Mouse (Mus musculus) adrenal gland, postnatal 14 days (tissue): Measurements from ENCODE around the gene Ttll6. TPM values are rescaled to one million over a fixed set of nuclear protein-coding genes. Genes with fewer than 3 reads are reported as not detected.

Source experiments
- DNase-seq: peaks from one replicate; pipeline ENCODE4 v3.0.0; 2021; ENCODE audit warnings: mixed read lengths
- total RNA-seq: library from RNA; stranded (reverse); gene quantifications from 2 replicates; pipeline ENCODE4 v1.2.3, GENCODE M21; 2021

The Ttll6 gene
- total RNA-seq, 1 experiment from 2014 or later: not detected

DNA sequence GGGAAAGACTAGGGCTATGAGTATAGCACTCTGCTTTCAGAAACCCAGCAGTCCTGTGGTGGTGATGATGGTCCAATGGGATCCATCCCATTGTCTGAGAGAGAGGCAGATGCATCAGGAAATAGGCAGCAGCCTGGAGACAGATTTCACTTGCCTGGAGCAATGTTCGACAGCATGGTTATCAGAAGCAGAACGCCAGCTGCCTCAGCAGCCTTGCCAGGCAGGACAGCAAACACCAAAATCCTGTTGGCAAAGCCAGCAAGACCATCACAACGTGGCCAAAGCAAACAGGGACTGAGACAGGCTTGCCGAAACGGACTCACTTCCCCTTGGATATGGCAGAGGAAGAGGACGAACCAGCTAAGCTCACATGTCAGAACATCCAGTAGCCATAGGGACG is 35.4 kb downstream of the Ttll6 start:
- DNase-seq: no peak

DNA sequence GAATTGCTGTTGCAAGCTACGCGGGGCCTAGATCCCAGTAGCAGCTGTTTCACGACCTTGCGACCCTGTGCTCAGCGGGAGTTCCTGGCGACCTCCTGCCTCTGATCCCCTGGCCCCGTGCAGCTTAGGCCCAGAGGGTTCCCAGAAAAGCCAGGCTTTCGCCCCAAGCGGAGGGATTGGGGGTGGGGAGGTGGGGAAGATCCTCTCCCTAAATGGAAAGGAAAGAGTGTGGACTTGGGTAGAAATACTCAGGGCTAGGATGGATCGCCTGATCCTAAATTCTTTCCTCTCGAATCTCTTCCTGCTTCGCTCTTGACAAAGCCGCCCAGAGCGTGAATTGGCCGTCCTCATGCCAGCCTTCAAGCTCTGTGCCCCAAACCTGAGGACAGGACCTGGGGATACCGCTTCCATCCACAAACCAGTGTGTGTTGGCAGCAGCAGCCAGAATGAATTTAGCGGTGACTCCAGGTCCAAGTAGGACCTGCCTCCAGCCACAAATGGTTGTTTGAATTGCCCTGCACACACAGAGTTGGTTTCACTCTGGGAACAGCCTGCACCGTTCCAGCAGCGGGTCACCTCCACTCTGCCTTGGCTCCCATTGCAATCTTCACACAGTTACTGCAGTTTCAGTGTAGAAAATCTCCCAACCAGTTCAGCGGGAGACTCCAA is 37.3 kb downstream of the Ttll6 start:
- no peak for DNase-seq

DNA sequence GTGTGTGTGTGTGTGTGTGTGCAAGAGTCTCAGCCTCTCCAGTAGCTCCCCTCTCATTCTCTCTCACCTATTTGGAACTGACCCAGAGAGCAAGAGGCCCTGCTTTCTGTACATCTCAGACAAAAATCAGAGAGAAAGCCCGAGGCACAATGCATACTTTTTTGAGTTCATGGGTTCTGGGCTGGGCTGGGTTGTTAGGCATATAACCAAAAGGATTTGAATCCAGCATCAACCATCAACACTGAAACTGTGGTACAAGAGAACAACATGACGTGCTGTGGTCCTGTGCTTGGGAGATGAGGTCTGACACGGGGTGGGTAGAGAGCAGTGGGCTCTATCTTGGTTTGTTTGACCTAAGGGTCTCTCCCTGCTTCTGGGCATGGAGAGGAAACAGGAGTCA is 38.0 kb downstream of the Ttll6 start:
- DNase-seq: no peak

DNA sequence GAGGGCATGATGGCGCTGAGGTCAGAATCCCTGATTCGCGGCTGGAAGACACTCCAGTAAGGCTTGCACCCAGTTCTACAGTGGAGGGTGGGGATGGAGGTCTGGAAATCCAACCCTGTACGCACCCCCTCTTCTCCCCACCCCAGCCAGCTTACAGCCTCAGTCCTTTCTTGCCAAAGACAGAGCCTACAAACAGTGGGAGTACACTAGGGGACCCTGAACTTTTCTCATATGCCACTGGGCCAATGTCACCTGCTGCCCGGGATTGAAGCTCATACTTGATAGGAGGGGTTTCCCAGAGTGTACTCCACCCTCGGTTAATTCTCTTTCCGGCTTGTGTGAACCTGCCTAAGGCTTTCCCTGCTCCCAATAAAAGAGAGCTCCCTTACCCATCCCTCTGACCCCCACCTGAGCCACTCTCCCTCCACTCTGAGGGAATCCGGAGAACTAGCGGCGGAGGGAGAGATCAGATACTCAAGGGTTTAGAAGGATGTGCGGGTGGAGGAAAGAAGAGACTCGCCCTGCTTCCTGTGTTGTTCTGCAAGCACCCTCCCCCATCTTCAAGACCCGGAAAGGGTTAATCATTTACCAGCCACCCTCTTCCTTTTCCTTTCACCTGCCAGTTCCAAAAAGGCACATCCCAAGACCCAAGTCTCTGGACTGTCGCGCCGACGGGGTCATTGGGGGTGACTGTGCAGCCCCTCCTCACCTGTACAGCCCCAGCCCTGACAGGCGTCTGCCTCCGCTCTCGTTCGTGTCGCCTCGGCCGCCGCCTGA is 39.1 kb downstream of the Ttll6 start:
- no peak for DNase-seq

DNA sequence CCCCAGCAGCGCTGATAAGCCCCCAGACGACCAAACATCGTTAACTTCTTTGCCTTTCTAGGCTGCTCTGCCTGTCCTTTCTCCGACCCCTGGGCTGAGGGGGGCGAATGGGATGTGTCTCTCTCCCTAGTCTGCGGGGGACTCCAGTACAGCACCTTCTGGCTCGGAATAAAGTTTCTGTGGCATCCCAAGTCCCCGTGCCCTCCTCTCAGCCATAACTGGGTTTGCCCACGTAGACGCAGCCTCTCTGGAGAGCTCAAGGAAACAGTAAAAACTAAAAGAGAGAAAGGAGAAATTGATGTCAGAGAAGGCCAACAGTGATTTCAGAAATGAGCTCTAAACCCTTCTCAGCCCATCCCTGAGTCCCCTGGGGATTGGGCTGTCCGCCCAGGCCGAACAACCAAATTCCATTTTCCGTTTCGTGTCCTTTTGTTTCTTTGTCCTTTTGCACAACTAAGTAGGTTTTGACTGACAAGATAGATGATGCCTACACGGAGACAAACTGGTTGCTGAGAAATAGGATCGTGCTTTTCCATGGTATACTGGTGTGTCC is 39.8 kb downstream of the Ttll6 start:
- no peak for DNase-seq

DNA sequence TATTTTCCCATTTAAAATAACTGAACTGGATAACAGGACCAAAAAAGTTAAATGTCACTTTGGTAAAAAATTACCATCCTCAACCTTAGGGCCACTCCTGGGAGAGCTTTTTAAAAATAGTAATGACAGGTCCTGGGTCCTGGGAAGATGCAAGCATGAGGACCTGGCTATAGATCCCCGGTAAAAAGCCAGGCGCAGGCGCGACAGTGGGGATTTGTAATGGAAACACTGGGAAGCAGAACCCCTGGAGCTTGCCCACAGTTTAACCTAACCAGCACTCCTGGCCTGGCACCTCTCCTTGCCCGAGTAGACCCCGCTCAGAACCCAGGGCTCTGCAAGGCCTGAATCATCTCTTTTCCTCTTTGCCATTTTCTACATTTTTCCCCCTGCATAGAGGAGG is 41.3 kb downstream of the Ttll6 start:
- no peak for DNase-seq

DNA sequence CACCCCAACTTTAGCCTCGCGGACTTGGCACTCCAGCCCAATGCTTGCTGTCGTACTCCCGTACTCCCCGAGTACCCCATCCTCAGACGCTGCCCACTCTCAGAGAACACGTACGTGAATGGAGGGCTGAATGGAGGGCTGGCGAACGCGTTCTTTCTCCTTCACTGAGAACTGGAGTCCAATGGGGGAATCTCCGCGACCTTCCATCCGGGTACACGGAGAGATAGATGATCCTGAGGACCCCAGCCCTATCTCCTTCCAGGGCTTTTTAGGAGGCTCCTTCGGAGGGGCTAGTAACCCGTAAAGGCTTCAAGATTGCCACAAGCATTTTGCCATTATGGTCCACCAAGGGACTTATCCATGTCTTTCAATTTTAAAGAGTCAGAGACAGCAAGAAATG is 41.9 kb downstream of the Ttll6 start:
- no peak for DNase-seq

DNA sequence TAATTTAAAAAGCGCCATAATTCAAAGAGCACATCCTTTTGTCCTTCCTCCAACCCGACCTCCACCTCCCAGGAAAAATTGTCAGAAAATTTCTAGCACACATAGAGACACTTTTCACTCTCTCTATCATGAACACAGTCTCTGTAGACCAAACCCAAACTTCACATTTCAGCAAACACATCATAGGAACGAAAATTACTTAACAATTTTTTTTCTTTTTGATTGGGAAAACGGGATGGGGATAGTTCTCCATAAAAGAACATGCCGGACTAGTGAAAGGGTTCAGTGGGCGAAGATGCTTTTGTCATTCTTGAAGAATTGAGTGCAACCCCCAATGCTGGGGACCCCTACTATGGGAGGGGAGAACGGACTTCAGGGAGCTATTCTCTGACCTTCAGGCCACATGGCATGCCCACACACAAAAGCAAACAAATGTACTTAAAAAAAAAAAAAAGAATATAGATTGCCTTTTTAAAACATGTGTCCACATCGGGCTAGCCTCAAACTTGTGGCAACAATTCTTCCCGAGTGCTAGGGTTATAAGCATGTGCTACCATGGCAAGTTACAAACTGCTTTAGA is 42.5 kb downstream of the Ttll6 start:
- no peak for DNase-seq

DNA sequence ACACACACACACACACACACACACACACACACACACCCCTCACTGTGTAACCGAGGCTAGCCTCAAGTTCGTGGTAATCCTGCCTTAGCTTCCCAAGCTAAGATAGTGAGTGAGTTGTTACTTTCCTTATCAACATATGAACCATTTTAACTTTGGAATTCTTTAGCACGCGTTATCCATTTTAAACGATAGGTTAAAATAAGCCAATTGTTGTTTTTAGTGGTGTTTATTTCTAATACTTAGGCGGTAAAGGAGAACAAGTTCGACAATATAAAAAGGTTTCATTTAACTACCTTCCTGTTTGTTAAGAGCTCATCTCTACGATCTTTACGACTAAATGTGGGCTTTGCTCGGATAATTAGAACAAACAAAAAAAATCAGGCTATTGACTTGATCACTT is 43.3 kb downstream of the Ttll6 start:
- DNase-seq: no peak

DNA sequence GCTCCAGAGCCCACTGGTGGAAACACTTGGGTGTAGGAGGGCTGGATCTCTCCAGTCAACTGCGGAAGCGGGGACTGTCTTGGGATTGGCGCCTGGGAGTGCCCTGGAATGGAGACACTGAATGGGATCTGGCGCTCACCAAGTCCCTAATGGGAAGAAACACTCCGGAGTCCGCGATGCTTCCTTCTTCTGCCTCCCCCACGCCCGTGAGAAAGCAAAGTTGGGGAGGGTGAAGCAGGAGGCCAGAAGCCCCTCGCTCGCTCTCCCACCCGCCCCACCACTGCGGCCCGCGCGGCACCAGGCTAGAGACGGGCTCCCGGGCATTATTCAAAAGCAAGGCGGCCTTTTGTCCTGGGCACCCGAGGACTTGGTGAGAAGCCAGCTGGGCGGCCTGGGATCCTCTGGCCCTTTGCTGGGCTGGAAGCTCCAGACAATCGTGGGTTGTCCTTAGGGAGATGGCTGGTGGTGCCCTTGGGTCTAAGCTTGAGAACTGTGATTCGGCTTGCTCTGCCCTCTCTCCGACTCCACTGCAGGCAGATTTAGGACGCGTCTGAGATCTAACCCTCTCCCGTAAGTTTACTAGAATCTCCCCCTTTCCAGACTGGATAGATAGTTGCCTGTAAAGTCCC is 44.1 kb downstream of the Ttll6 start:
- no peak for DNase-seq

DNA sequence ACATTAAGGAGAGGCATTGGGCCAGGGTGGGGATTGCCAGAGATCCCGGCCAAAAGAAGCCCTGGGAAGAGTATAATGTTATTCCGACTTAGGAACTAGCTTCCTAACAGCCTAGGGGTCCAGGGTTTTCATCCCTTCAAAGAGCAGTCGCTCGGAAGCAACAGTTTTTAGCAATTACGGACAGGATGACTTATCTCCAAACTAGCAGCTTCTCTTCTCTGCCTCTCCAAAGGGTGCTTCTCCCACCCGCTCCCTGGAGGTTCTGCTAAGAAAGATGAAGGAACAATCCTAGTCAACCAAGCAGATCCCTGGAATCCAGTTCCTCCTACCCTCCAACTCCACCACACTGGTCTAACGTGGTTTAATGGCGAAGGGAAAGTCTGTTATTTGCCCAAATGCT is 44.8 kb downstream of the Ttll6 start:
- DNase-seq: no peak

DNA sequence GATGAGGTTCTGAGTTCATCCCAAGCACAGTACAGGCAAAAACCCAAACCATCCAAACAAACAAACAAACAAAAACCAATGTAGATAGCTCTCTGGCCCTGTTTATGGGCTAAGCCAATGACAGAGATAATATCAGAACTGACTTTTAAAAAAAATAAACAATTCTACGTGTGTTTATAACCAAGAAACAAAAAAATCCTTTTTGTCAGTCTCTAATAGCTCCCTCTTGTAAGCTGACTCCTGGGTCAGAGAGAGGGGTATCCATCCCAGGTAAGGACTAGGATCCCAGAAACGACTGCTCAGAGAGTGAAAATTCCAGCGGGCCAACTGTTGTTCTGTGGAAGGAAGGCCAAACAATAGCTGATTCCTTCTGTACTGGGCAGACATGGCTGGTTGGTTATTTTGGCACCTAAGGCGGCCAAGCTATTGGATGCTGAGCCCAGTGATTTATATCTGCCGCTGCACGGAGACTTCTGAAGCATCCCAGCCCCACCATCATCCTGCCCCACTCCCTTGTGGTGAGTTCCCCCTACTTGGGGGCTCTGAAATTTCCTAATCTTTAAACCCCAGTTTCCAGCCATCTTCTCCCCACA is 45.4 kb downstream of the Ttll6 start:
- DNase-seq: no peak

DNA sequence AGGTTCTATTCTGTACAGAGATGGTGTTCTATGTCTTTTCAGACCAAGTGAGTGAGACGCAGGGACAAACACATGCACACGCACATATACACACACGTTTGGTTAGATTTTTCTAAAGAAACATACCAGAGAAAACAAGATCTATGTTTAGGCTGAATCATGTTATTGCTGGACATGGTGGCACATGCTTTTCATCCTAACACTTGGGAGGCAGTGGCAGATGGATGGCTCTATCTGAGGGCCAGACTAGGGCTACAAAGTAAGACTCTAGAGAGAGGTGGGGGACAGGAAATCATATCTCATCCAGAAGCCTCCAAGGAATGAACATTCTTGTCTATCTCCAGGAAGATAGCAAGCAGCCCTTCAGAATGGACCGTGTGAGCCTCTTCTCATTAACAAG is 47.5 kb downstream of the Ttll6 start:
- no peak for DNase-seq

DNA sequence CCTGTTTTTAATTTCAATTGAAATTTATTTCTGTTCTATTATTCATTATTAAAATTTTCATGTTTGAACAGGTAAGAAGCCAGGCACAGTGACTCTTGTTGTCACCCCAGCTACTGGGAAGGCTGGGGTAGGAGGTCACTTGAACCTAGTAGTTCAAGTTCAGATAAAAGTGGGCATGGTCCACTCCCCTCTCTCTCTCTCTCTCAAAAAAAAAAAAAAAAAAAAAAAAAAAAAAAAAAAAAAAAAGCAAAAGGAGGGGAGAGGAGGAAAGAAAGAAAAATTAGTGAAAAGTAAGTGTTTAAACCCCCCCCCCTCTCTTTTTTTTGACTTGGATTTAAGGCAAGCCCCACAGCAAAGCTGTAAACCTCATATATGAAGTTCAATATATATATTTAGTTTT is 50.6 kb downstream of the Ttll6 start:
- no peak for DNase-seq

DNA sequence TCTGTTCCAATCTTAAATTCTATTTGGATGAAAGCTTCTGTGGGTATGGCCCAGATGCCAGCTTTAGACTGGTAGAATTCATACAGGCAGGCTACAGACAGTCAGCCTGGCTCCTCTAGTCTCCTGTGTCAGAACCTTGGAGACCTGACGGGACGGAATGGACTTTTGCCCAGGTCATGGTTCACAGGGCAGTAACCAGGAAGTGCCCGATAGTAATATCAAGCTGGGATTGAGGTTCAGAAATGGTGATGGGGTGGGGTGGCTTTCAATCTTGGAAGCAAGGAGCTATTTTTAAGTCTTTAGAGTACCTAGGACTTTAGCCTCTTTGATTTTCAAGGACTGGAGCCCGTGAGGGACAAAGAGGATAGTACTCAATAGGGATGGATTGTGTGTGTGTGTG is 53.7 kb downstream of the Ttll6 start:
- no peak for DNase-seq

DNA sequence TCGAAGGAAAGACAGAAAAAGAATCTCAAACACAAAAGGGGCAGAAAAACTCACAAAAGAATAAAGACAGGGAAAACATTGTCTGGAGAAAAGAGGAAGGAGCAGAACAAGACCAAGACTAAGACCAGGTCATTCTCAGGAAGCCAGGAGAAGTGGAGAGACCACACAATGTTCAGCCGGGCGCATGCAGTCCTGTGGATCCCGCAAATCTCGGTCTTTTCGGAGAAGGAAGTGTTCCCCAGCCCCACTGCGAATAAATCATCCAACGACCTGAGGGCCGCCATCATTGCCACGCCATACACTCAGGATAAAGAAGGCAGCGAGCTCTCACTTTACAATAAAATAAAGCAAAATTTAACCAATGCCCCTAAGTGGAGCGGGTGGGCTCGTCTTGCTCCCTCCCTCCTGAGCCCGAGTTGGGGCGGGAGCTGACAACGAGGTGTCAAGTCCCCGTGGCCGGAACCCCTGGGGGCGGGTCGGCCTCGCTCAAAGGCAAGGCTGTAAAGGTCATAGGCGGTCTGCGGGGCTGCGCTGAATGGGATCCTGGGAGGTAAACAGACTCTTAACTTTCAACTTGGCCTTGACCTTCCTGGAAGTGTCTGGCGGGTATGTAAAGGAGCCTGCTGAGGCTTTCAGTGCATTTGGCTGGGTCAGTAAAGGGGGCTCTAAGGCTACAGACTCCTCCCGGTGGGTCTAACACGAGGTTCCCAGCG is 56.4 kb downstream of the Ttll6 start:
- DNase-seq: no peak

DNA sequence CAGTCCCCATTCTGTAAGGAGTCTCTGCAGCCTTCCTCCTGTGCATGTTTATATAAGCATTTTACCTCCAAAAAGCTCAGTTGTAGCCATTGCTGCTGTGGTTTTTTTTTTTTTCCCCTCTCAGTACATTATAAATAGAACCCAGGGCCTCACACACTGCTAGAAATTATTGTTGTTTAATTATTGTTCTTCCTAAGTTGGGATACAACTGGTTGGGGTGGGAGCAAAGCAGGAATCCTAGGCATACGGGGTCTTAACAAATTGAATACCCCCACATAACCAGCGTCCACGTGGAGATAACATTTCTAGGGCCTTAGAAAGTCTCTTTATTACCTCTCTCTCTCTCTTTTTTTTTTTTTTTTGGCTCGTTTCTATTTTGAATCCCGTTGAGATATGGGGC is 57.5 kb downstream of the Ttll6 start:
- DNase-seq: no peak

DNA sequence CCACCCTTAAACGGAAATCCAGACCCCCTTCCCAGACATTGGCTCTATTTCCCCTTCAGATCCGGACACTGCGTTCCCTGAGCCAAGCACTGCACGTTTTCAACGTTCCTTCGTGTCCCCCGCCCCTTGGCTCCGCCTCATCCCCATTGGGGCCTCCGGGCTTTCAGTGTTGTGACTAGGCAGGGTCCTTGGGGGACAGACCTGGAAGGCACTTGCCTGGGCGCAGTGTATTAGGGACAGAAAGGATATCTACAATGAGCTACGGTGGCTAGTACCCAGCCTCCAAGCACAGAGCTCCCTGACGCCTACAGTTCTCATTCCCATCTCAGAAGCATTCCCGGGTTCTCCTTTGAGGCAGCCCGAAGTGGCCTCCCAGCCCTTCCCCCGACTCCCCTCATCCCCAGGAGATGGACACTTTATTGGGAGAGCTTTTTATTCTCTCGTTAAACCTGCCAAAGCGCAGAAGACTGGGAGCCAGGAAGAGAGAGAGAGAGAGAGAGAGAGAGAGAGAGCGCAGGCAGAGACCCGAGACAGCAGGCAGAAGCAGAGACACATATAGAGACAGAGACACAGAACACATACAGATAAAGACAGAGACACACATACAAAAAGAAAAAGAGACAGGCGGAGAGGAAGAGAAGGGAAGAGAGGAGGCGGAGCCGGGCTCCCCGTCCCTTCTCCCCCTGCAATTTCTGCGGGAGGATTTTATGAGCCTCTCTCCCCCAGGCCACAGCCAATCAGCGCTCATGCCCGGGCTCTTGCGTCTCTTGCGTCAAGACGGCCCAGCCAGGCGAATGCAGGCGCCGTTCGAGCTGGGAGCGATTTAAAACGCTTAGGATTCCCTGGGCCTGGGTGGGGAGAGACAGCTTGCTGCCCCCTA is 60.2 kb downstream of the Ttll6 start, which contains the start of gene Hoxb13:
Hoxb13 (plus strand) TSS at position 796 of the 880 bp plus-strand sequence.
- DNase-seq: peak; percentile 48

DNA sequence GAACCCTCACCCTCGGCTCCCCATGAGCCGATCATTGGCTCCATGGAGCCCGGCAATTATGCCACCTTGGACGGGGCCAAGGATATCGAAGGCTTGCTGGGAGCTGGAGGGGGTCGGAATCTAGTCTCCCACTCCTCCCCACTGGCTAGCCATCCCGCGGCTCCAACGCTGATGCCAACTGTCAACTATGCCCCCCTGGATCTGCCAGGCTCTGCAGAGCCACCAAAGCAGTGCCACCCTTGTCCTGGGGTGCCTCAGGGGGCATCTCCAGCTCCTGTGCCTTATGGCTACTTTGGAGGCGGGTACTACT is 60.8 kb downstream of the Ttll6 start:
- DNase-seq: no peak

DNA sequence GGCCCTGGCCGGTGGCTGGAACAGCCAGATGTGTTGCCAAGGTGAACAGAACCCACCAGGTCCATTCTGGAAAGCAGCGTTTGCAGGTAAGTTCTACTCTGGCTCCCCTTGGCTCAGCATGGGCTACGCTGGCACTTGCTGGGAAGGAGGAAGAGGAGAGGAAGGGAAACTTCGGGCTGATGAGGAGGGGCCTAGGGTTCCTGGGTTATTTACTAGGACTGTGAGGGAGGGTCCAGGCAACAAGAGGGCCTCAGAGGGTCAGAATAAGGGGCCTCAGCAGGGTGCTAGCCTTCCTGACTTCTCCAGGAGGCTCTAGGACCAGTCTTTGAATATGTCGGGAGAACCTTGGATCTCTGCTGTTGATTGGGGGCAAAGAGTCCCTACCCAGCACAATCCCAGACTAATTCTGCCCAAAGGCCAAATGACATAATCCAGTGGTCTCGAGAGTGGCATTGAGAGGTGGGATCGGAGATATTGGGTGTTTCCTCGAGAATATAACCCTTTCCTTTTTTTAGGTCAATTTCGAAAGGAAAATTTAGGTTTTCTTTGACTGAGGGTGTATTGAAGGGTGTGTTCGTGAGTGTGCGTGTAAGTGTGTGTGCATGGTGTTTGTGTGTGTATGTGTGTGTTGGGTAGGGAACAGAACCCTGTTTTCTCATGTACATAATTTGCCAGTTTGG is 61.5 kb downstream of the Ttll6 start:
- no peak for DNase-seq
